Mouse (Mus musculus): Measurements from ENCODE around the gene Lgr5. TPM values are rescaled to one million over a fixed set of nuclear protein-coding genes. Genes with fewer than 3 reads are reported as not detected.

Lgr5 gene
- under 1 TPM; 0.12 to 0.89 TPM for polyA plus RNA-seq (2017; shearing (Covaris generic))

DNA sequence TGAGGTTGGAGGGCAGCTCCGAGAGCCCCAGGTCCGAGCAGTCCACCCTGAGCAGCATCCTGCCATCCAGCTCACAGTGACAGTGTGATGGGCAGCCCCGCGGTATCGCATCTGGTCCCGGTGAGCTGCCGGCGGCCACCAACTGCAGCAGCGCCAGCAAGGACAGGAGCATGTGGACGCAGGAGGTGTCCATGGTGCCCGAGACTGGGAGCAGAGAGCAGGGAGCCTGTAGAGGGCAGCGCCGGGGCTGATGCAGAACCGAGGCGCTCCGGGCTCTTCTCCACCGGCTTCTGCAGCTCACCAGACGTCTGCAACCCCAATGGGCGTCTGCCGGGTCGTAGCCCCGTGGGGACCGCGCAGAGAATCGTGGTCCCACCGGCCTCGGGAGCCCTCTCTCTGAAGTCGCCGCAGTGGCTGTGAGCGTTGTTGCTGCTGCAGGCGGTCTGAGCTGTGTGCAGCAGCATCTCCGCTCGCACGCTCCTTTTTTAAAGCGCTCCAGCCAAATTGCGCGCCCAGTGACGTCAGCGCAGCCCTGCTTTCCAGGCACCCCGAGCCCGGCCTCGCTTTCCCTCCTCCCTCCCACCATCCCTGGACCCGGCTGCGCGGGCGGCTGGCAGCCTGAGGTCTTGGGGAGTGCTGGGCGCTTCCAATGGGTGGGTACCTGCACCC lies at the start of gene Lgr5:
TSS of gene Lgr5 (minus strand) at position 480 of the 669 bp plus-strand sequence.

DNA sequence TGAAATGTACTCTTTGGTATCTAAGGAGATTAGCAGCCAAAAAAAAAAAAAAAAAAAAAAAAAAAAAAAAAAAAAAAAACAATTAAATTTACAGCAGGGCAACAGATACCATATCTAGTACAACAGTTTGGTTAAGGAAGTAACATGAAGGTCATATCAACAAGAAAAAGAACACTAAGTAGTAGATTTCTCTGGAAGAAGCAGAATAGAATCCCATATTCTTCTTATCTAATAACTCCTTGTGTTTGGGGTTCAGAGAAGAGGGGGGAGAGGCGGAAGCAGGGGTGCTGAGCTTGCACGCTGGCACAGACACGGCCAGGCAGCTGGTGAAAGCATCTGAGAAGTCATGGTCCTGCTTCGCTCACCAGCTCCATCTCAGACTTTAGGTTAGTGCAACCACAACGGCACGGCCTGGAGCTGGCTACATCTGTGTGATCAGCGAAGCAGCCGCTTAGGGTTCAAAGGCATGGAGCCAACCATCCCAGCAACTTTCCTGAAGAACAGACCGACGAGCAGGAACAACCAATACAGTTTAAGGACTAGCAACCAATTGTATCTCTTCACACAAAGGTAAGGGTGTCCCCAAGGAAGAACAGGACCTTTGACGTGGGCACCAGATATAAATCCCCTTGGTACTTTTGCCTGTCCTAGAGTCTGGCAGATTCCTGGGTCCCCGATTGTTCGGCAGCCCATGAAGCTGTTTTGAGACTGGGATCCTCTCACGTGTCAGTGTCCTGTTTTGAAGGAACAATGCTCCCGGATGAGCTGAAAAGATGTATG lies 17.7 kb downstream of the Lgr5 start, which contains the start of gene A930009A15Rik:
TSS of gene A930009A15Rik (plus strand) at position 275 of the 780 bp plus-strand sequence.

Other genes with a start within 250 kb of the Lgr5 start
- gene Tmem19, start 225.3 kb downstream of the Lgr5 start, polyA plus RNA-seq (2017; shearing (Covaris generic)): 10 to 100 TPM; 41.4 to 44.0 TPM
- 10 to 100 TPM in 1 of 2 experiments, 1 to 10 TPM in 1; 6.9 to 12.3 TPM for gene Thap2, start 203.3 kb downstream of the Lgr5 start, polyA plus RNA-seq (2017; shearing (Covaris generic))
- 10 to 100 TPM; 31.9 to 43.6 TPM for gene Zfc3h1, start 202.8 kb downstream of the Lgr5 start, polyA plus RNA-seq (2017; shearing (Covaris generic))
- gene A930009A15Rik, start 17.8 kb downstream of the Lgr5 start, polyA plus RNA-seq (2017; shearing (Covaris generic)): under 1 TPM in 1 of 2 experiments, not detected in 1; 0.38 TPM
- gene Tspan8, start 229.1 kb upstream of the Lgr5 start, polyA plus RNA-seq (2017; shearing (Covaris generic)): under 1 TPM; 0.18 to 0.22 TPM

Data from inflammation-experienced regulatory T-cells (primary cell).